26 mouse cellular contexts compared by ENCODE assay signal in the genomic region with DNA sequence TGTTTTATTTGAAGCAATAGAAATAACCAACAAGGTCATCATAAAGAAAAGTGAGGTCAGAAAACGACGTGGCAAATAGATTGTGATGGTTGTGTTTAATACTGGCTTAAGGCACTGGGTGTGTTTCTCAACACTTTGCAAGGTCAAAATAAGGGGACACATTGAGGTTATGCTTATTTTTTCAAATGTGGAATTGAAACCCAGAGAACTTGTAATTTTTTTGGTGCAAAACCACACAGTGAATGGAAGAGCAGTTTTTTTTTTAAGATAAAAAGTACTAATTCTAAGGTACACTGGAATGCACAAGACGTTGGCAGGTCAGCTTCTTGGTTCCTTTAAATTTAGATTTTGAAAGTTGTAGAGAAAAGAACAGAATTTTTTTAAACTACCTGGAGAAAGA.
"Had no signal": no experiment of that assay in that cellular context is flagged by ENCODE, and none has a peak within 500 bp of the region (broad histone marks: within the 10 kb centered on the region; RNA-seq: fewer than 3 reads in every experiment).

No protein-coding gene starts in this region.

- H3K9me3 ChIP-seq: heart, embryonic 13.5 days; heart, embryonic 15.5 days; hindbrain, embryonic 13.5 days; hindbrain, embryonic 15.5 days; kidney, embryonic 15.5 days; limb, embryonic 13.5 days; limb, embryonic 15.5 days had no signal

- H3K27me3 ChIP-seq: heart, embryonic 13.5 days; heart, embryonic 15.5 days had no signal

- H3K4me3 ChIP-seq: heart, adult 2 months; heart, embryonic 13.5 days; heart, embryonic 15.5 days; hindbrain, embryonic 13.5 days; hindbrain, embryonic 15.5 days; kidney, embryonic 15.5 days; layer of hippocampus, adult 2 months; limb, embryonic 13.5 days; limb, embryonic 15.5 days had no signal

- H3K4me1 ChIP-seq: limb, embryonic 13.5 days; limb, embryonic 15.5 days had no signal

- DNase-seq: forebrain, postnatal 0 days; gastrocnemius, postnatal 14 days; heart, adult 11 months; heart, adult 2 months; heart, postnatal 14 days; heart, postnatal 36 days; kidney, adult 11 months; kidney, adult 2 months; kidney, adult 9 months; kidney, postnatal 14 days; kidney, postnatal 36 days; layer of hippocampus, postnatal 36 days; left cerebral cortex, postnatal 4 days had no signal

- H3K27ac ChIP-seq: heart, adult 2 months; heart, embryonic 13.5 days; heart, embryonic 15.5 days; hindbrain, embryonic 13.5 days; hindbrain, embryonic 15.5 days; hindbrain, postnatal 0 days; kidney, embryonic 15.5 days; kidney, postnatal 0 days; layer of hippocampus, adult 2 months; limb, embryonic 13.5 days; limb, embryonic 15.5 days had no signal

- H3K9ac ChIP-seq: forebrain, postnatal 0 days; heart, embryonic 13.5 days; heart, embryonic 15.5 days; hindbrain, embryonic 13.5 days; hindbrain, embryonic 15.5 days; kidney, embryonic 15.5 days; limb, embryonic 13.5 days; limb, embryonic 15.5 days had no signal

- H3K36me3 ChIP-seq: heart, embryonic 13.5 days; heart, embryonic 15.5 days; hindbrain, embryonic 13.5 days; hindbrain, embryonic 15.5 days; kidney, embryonic 15.5 days; limb, embryonic 13.5 days; limb, embryonic 15.5 days had no signal

- ATAC-seq: forebrain, postnatal 0 days; hindbrain, postnatal 0 days; intestine, embryonic 16.5 days had no signal

- H3K4me2 ChIP-seq: heart, embryonic 11.5 days; heart, embryonic 13.5 days; heart, embryonic 15.5 days; hindbrain, embryonic 13.5 days; hindbrain, embryonic 15.5 days; kidney, embryonic 15.5 days; limb, embryonic 13.5 days; limb, embryonic 15.5 days; liver, embryonic 11.5 days had no signal
